Comparison of ENCODE assay signal across 10 mouse cellular contexts in genomic region chr7:128208187-128208586, GRCm38 (mm10). TPM values are rescaled to one million over a fixed set of nuclear protein-coding genes. Genes with fewer than 3 reads are reported as not detected.
DNase-seq lines count a peak whose midpoint lies in the region; ATAC-seq and TF ChIP-seq lines count a peak whose summit lies in the region.
"Had no signal": no experiment of that assay in that cellular context is flagged by ENCODE, and none has a peak within 500 bp of the region (broad histone marks: within the 10 kb centered on the region; RNA-seq: fewer than 3 reads in every experiment).

No protein-coding gene starts in this region.

- DNase-seq in liver, adult 2 months (ENCODE audit: extremely low read depth, low read depth, low spot score), result peak; percentile 51
- DNase-seq in liver, embryonic 11.5 days (ENCODE audit: low spot score), result no peak
- peak; percentile 75 for DNase-seq in ZHBTc4 (ENCODE audit: low read depth, low spot score)
- DNase-seq in cerebellum, postnatal 25 days, result peak; percentile 62 to 77
- peak; percentile 70 for DNase-seq in limb, embryonic 11.5 days (ENCODE audit: low spot score)
- peak; percentile 77 for DNase-seq in retina, postnatal 1 day
- peak; percentile 18 to 43 for DNase-seq in urinary bladder, postnatal 36 days (ENCODE audit: low spot score in 2 of 2)

- no peaks in the 10 kb centered on the region for H3K9me3 ChIP-seq in liver, embryonic 11.5 days (ENCODE audit: control insufficient read depth, low read length)
- H3K9me3 ChIP-seq in limb, embryonic 11.5 days (ENCODE audit: control insufficient read depth, low read length), result no peaks in the 10 kb centered on the region
- H3K9me3 ChIP-seq: heart, embryonic 13.5 days; stomach, embryonic 15.5 days had no signal

- no peak overlapping the region for H3K4me3 ChIP-seq in liver, adult 2 months (ENCODE audit: insufficient read depth, low read depth, low read length)
- no peak overlapping the region for H3K4me3 ChIP-seq in liver, embryonic 11.5 days (ENCODE audit: low read depth, low read length)
- no peak overlapping the region for H3K4me3 ChIP-seq in limb, embryonic 11.5 days (ENCODE audit: low read depth, low read length)
- H3K4me3 ChIP-seq: heart, embryonic 13.5 days; stomach, embryonic 15.5 days had no signal

- no peak overlapping the region for H3K4me2 ChIP-seq in liver, embryonic 11.5 days
- no peak overlapping the region for H3K4me2 ChIP-seq in limb, embryonic 11.5 days (ENCODE audit: low read depth, severe bottlenecking)
- H3K4me2 ChIP-seq: heart, embryonic 13.5 days; stomach, embryonic 15.5 days had no signal

- no peaks in the 10 kb centered on the region for H3K36me3 ChIP-seq in liver, adult 2 months (ENCODE audit: control insufficient read depth, insufficient read depth, low read length)
- H3K36me3 ChIP-seq in liver, embryonic 11.5 days (ENCODE audit: control insufficient read depth, insufficient read depth, low read length), result no peaks in the 10 kb centered on the region
- H3K36me3 ChIP-seq in limb, embryonic 11.5 days (ENCODE audit: control insufficient read depth, insufficient read depth, low read length), result no peaks in the 10 kb centered on the region
- H3K36me3 ChIP-seq: stomach, embryonic 15.5 days had no signal

- peak; percentile 53; the same call in 1 of the 2 replicates for TF ChIP-seq CTCF in liver, adult 2 months (IDR thresholded peaks at IDR 0.05; ENCODE audit: low read depth, low read length)

- no peaks in the 10 kb centered on the region for H3K27me3 ChIP-seq in liver, adult 2 months (ENCODE audit: control insufficient read depth, insufficient read depth, low read length)
- H3K27me3 ChIP-seq in liver, embryonic 11.5 days (replicated peaks; ENCODE audit: control insufficient read depth, insufficient read depth, low read length), result no peaks in the 10 kb centered on the region
- H3K27me3 ChIP-seq in limb, embryonic 11.5 days (ENCODE audit: control insufficient read depth, insufficient read depth, low read length), result no peaks in the 10 kb centered on the region
- H3K27me3 ChIP-seq: heart, embryonic 13.5 days; stomach, embryonic 15.5 days had no signal

- under 1% methylated on average over 4 of the region's 4 CpGs for WGBS in liver, adult 2 months
- 4% methylated on average over 4 of the region's 4 CpGs for WGBS in liver, embryonic 11.5 days
- 9% methylated on average over 4 of the region's 4 CpGs for WGBS in limb, embryonic 11.5 days

- no peaks in the 10 kb centered on the region for H3K4me1 ChIP-seq in liver, adult 2 months (ENCODE audit: control insufficient read depth, insufficient read depth, low read length)
- no peaks in the 10 kb centered on the region for H3K4me1 ChIP-seq in liver, embryonic 11.5 days (replicated peaks; ENCODE audit: control insufficient read depth, insufficient read depth, low read length)
- H3K4me1 ChIP-seq in limb, embryonic 11.5 days (ENCODE audit: control insufficient read depth, insufficient read depth, low read length), result no peaks in the 10 kb centered on the region
- H3K4me1 ChIP-seq: stomach, embryonic 15.5 days had no signal

- no peaks in the 10 kb centered on the region for H3K79me2 ChIP-seq in liver, adult 2 months (ENCODE audit: control insufficient read depth, insufficient read depth, low read length)

- H3K9ac ChIP-seq in liver, adult 2 months (ENCODE audit: low read depth, low read length), result no peak overlapping the region
- H3K9ac ChIP-seq in liver, embryonic 11.5 days (ENCODE audit: low read depth, low read length), result no peak overlapping the region
- H3K9ac ChIP-seq in limb, embryonic 11.5 days (ENCODE audit: low read length), result no peak overlapping the region
- H3K9ac ChIP-seq: heart, embryonic 13.5 days; stomach, embryonic 15.5 days had no signal

- ATAC-seq in liver, embryonic 11.5 days (replicated peaks; ENCODE audit: low FRiP score), result no peak
- ATAC-seq in hematopoietic stem cell, adult 5-6 weeks (replicated peaks in 1 of 2; ENCODE audit: insufficient read depth in 1 of 2, low FRiP score in 2 of 2, low TSS enrichment in 1 of 2, low read depth in 1 of 2, poor library complexity in 2 of 2, severe bottlenecking in 2 of 2), result peak; percentile 75; a peak in 3 of 4 replicates
- ATAC-seq in limb, embryonic 11.5 days (ENCODE audit: insufficient number of reproducible peaks, low FRiP score, low TSS enrichment, low read depth), result no peak

- TF ChIP-seq POLR2A in liver, adult 2 months (IDR thresholded peaks at IDR 0.05; ENCODE audit: extremely low read depth, insufficient read depth, low read length), result no peak

- H3K27ac ChIP-seq in liver, adult 2 months (replicated peaks; ENCODE audit: insufficient read depth, low read depth, low read length), result no peak overlapping the region
- H3K27ac ChIP-seq in liver, embryonic 11.5 days (ENCODE audit: low read depth, low read length), result no peak overlapping the region
- no peak overlapping the region for H3K27ac ChIP-seq in limb, embryonic 11.5 days (replicated peaks; ENCODE audit: low read depth, low read length)
- H3K27ac ChIP-seq: heart, embryonic 13.5 days; stomach, embryonic 15.5 days had no signal

RNA-seq across cellular contexts. Expression of gene Cox6a2, which starts 2.0 kb away (rescaled TPM):
- total RNA-seq in liver, adult 2 months (2014; rRNA removed), result 0.28 TPM in 1 of 2 replicates, not detected in the other
- 0.18 and 0.45 TPM in 2 replicates for polyA plus RNA-seq in liver, adult 2 months (2012; rRNA removed)
- polyA plus RNA-seq in liver, embryonic 11.5 days (2014; fragmentation: Nextera tagmentation; extraction: Ambion mirVana), result 2.3 and 6.3 TPM in 2 replicates
- total RNA-seq in hematopoietic stem cell, adult 5-6 weeks (2017), result 4.1 and 4.7 TPM in 2 replicates
- polyA plus RNA-seq in limb, embryonic 11.5 days (2014; fragmentation: Nextera tagmentation; extraction: Ambion mirVana), result 0.70 and 0.92 TPM in 2 replicates

RNA-seq across cellular contexts. Expression of gene Armc5, which starts 29.0 kb away (rescaled TPM):
- total RNA-seq in liver, adult 2 months (2014; rRNA removed), result 2.1 and 3.2 TPM in 2 replicates
- polyA plus RNA-seq in liver, adult 2 months (2012; rRNA removed), result 11.3 and 12.7 TPM in 2 replicates
- polyA plus RNA-seq in liver, embryonic 11.5 days (2014; fragmentation: Nextera tagmentation; extraction: Ambion mirVana), result 15.1 and 15.8 TPM in 2 replicates
- 9.8 and 13.0 TPM in 2 replicates for total RNA-seq in hematopoietic stem cell, adult 5-6 weeks (2017)
- 9.7 and 10.0 TPM in 2 replicates for polyA plus RNA-seq in limb, embryonic 11.5 days (2014; fragmentation: Nextera tagmentation; extraction: Ambion mirVana)

RNA-seq across cellular contexts. Expression of gene 9130023H24Rik, which starts 29.6 kb away (rescaled TPM):
- 1.8 and 2.4 TPM in 2 replicates for total RNA-seq in liver, adult 2 months (2014; rRNA removed)
- polyA plus RNA-seq in liver, adult 2 months (2012; rRNA removed), result 0.91 and 1.4 TPM in 2 replicates
- 3.8 and 4.5 TPM in 2 replicates for polyA plus RNA-seq in liver, embryonic 11.5 days (2014; fragmentation: Nextera tagmentation; extraction: Ambion mirVana)
- 6.1 and 9.9 TPM in 2 replicates for total RNA-seq in hematopoietic stem cell, adult 5-6 weeks (2017)
- polyA plus RNA-seq in limb, embryonic 11.5 days (2014; fragmentation: Nextera tagmentation; extraction: Ambion mirVana), result 10.2 and 11.4 TPM in 2 replicates

RNA-seq across cellular contexts. Expression of gene Tgfb1i1, which starts 38.4 kb away (rescaled TPM):
- total RNA-seq in liver, adult 2 months (2014; rRNA removed), result 0.65 and 1.1 TPM in 2 replicates
- 1.6 and 2.0 TPM in 2 replicates for polyA plus RNA-seq in liver, adult 2 months (2012; rRNA removed)
- polyA plus RNA-seq in liver, embryonic 11.5 days (2014; fragmentation: Nextera tagmentation; extraction: Ambion mirVana), result 35.3 and 38.2 TPM in 2 replicates
- total RNA-seq in hematopoietic stem cell, adult 5-6 weeks (2017), result 0.94 and 1.5 TPM in 2 replicates
- 14.3 and 15.6 TPM in 2 replicates for polyA plus RNA-seq in limb, embryonic 11.5 days (2014; fragmentation: Nextera tagmentation; extraction: Ambion mirVana)

RNA-seq across cellular contexts. Expression of gene Itgad, which starts 54.0 kb away (rescaled TPM):
- total RNA-seq in liver, adult 2 months (2014; rRNA removed), result 0.09 TPM in 1 of 2 replicates, not detected in the other
- 0.02 TPM in 1 of 2 replicates, not detected in the other for polyA plus RNA-seq in liver, adult 2 months (2012; rRNA removed)
- polyA plus RNA-seq in liver, embryonic 11.5 days (2014; fragmentation: Nextera tagmentation; extraction: Ambion mirVana), result not detected in 2 replicates
- 0.63 and 0.69 TPM in 2 replicates for total RNA-seq in hematopoietic stem cell, adult 5-6 weeks (2017)
- 0.16 TPM in 1 of 2 replicates, not detected in the other for polyA plus RNA-seq in limb, embryonic 11.5 days (2014; fragmentation: Nextera tagmentation; extraction: Ambion mirVana)
- polyA plus RNA-seq: stomach, embryonic 15.5 days had no signal

Comparison
In these comparisons a context has a peak if more than half of its experiments do, and no peak if none do; other contexts are left out.
1. ATAC-seq: peak in hematopoietic stem cell, adult 5-6 weeks (2 of 2); none in liver, embryonic 11.5 days (single experiment) and limb, embryonic 11.5 days (single experiment).